In genomic region chr6:118739961-118740599, GRCm38 (mm10) we compare ENCODE assay signal across 12 mouse cellular contexts.
DNase-seq lines count a peak whose midpoint lies in the region; ATAC-seq and TF ChIP-seq lines count a peak whose summit lies in the region.
"Had no signal": no experiment of that assay in that cellular context is flagged by ENCODE, and none has a peak within 500 bp of the region (broad histone marks: within the 10 kb centered on the region; RNA-seq: fewer than 3 reads in every experiment).

No protein-coding gene starts in this region.

- no peak overlapping the region for H3K4me2 ChIP-seq in lung, postnatal 0 days (replicated peaks; ENCODE audit: low read depth, low read length)
- H3K4me2 ChIP-seq in midbrain, embryonic 15.5 days, result no peak overlapping the region
- H3K4me2 ChIP-seq: liver, embryonic 12.5 days had no signal

- TF ChIP-seq CTCF in lung, postnatal 0 days (IDR thresholded peaks at IDR 0.05), result no peak

- no peaks in the 10 kb centered on the region for H3K9me3 ChIP-seq in lung, postnatal 0 days (ENCODE audit: low read length)
- H3K9me3 ChIP-seq in midbrain, embryonic 15.5 days, result no peaks in the 10 kb centered on the region
- H3K9me3 ChIP-seq: liver, embryonic 12.5 days had no signal

- peak; percentile 40 for DNase-seq in kidney, postnatal 10 days
- no peak for DNase-seq in kidney, adult 11 months
- peak; percentile 48 for DNase-seq in adrenal gland, postnatal 25 days
- peak; percentile 24 to 31 for DNase-seq in frontal cortex, postnatal 36 days (ENCODE audit: low spot score in 2 of 2)
- DNase-seq in lung, postnatal 0 days (ENCODE audit: low spot score), result peak; percentile 36
- no peak for DNase-seq in MN1 (ENCODE audit: low spot score)
- no peak for DNase-seq in thymus, postnatal 36 days
- DNase-seq: cerebellum, adult 11 months had no signal

- H3K27me3 ChIP-seq in lung, postnatal 0 days (replicated peaks; ENCODE audit: insufficient read depth, low read length), result no peaks in the 10 kb centered on the region
- H3K27me3 ChIP-seq in midbrain, embryonic 15.5 days (replicated peaks), result no peaks in the 10 kb centered on the region
- H3K27me3 ChIP-seq: liver, embryonic 12.5 days had no signal

- TF ChIP-seq EP300 in lung, postnatal 0 days (IDR thresholded peaks at IDR 0.05), result no peak

- H3K4me3 ChIP-seq in lung, postnatal 0 days (ENCODE audit: low read depth, low read length), result no peak overlapping the region
- H3K4me3 ChIP-seq in midbrain, embryonic 15.5 days, result no peak overlapping the region
- H3K4me3 ChIP-seq: liver, embryonic 12.5 days had no signal

- no peaks in the 10 kb centered on the region for H3K36me3 ChIP-seq in lung, postnatal 0 days (ENCODE audit: insufficient read depth, low read length)
- no peaks in the 10 kb centered on the region for H3K36me3 ChIP-seq in midbrain, embryonic 15.5 days (replicated peaks)
- H3K36me3 ChIP-seq: G1E; liver, embryonic 12.5 days had no signal

- no peak overlapping the region for H3K9ac ChIP-seq in lung, postnatal 0 days (replicated peaks; ENCODE audit: low read depth)
- H3K9ac ChIP-seq in midbrain, embryonic 15.5 days, result no peak overlapping the region
- H3K9ac ChIP-seq: liver, embryonic 12.5 days had no signal

- ATAC-seq in lung, postnatal 0 days, result no peak
- no peak for ATAC-seq in midbrain, embryonic 15.5 days (replicated peaks)
- ATAC-seq: intestine, postnatal 0 days; liver, embryonic 12.5 days had no signal

- H3K4me1 ChIP-seq in lung, postnatal 0 days (ENCODE audit: insufficient read depth, low read depth, low read length), result no peaks in the 10 kb centered on the region
- no peaks in the 10 kb centered on the region for H3K4me1 ChIP-seq in midbrain, embryonic 15.5 days

- WGBS in lung, postnatal 0 days, result 59% methylated on average over 9 of the region's 9 CpGs
- WGBS in midbrain, embryonic 15.5 days, result 81% methylated on average over 9 of the region's 9 CpGs

- no peak overlapping the region for H3K27ac ChIP-seq in lung, postnatal 0 days (ENCODE audit: low read length)
- H3K27ac ChIP-seq in midbrain, embryonic 15.5 days, result no peak overlapping the region
- H3K27ac ChIP-seq: liver, embryonic 12.5 days had no signal

Comparison
In these comparisons a context has a peak if more than half of its experiments do, and no peak if none do; other contexts are left out.
1. DNase-seq: peak in kidney, postnatal 10 days (single experiment), adrenal gland, postnatal 25 days (single experiment), frontal cortex, postnatal 36 days (2 of 2) and lung, postnatal 0 days (single experiment); none in kidney, adult 11 months (single experiment), MN1 (single experiment) and thymus, postnatal 36 days (0 of 2).